Mouse (Mus musculus) testis, adult 2 months (tissue): ENCODE measurements around the gene Rassf7.
A peak's percentile ranks its signal among the peaks of the same experiment; 100 is the strongest.

Source experiments
- CTCF ChIP-seq: fragments of 200-500 bp; IDR thresholded peaks from 2 replicates; pipeline ENCODE4 v1.5.1; 2012; ENCODE audit warnings: low read depth, mild to moderate bottlenecking, inconsistent platforms, low read length, moderate library complexity; ENCODE audit not compliant: control insufficient read depth, insufficient read depth, insufficient replicate concordance
- POLR2A ChIP-seq: fragments of 200-500 bp; IDR thresholded peaks from 2 replicates; pipeline ENCODE4 v1.6.1; 2012; ENCODE audit warnings: low read depth, mild to moderate bottlenecking, inconsistent platforms, low read length, moderate library complexity; ENCODE audit not compliant: control insufficient read depth

DNA sequence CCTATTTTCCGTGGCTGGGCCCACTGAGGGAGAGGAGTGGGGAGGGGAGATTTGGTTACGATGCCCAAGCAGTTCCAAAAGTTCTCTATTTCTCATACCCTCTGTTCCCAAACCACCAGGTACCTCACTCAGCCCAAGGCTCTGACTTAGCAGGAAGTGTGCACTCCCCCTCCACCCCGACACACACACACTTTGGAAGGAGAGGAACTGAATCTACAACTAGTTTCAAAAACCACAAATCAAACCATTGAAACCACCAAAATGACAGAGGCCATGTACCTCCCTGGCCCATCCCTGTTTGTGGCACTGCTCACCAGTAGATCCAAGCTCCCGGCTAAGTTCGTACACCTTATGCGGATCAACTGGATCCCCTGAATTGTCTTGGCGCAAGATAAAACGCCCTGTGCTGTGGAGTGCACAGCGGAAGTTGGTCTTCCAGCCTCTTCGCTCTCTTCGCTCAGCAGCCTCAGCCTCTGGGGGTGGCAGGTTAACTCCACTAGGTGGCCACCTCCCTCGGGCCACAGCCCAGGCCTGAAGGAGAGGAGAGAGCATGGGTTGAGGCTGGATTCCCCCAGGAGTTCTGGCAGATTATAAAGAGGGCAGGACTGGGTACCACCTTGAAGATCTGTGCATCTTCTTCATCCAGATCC lies 49.2 kb downstream of the Rassf7 start:
- TF ChIP-seq CTCF (peak; percentile 36; the same call in 1 of the 2 replicates), POLR2A (no peak)
